ENCODE assay signal across 12 mouse cellular contexts in genomic region chr19:57122261-57122660, GRCm38 (mm10).
"Had no signal": no experiment of that assay in that cellular context is flagged by ENCODE, and none has a peak within 500 bp of the region (broad histone marks: within the 10 kb centered on the region; RNA-seq: fewer than 3 reads in every experiment).

No protein-coding gene starts in this region.

- ATAC-seq: liver, postnatal 0 days; midbrain, embryonic 15.5 days had no signal

- DNase-seq: kidney, postnatal 25 days; layer of hippocampus, adult 9-11 months; liver; liver, embryonic 13.5 days; liver, postnatal 0 days; lung, postnatal 14 days; retina, postnatal 1 day; right cerebral cortex, postnatal 4 days; spleen, adult 18-20 months; thymus, adult 18-20 months; thymus, postnatal 36 days had no signal
